Mouse (Mus musculus) cortical plate, adult 2 months (tissue): ENCODE data around the gene Tmem218. TPM values are rescaled to one million over a fixed set of nuclear protein-coding genes. Genes with fewer than 3 reads are reported as not detected.
A peak's percentile ranks its signal among the peaks of the same experiment; 100 is the strongest.

Experiments used
- H3K27ac ChIP-seq: fragments of 200-500 bp; 2 replicates; pipeline ENCODE4 v1.5.1; 2012; ENCODE audit warnings: low read length, control low read depth, inconsistent platforms; ENCODE audit not compliant: insufficient read depth
- H3K4me1 ChIP-seq: fragments of 200-500 bp; 2 replicates; pipeline ENCODE4 v1.6.1; 2011; ENCODE audit warnings: low read length; ENCODE audit not compliant: control insufficient read depth, insufficient read depth
- H3K4me3 ChIP-seq: fragments of 200-500 bp; 2 replicates; pipeline ENCODE4 v1.5.1; 2011; ENCODE audit warnings: mild to moderate bottlenecking, low read length, control low read depth; ENCODE audit not compliant: insufficient read depth
- CTCF ChIP-seq: fragments of 200-500 bp; IDR thresholded peaks from 2 replicates; pipeline ENCODE4 v1.5.1; 2011; ENCODE audit warnings: mild to moderate bottlenecking, control low read depth, low read length; ENCODE audit not compliant: insufficient read depth; ENCODE audit errors: extremely low read depth
- POLR2A ChIP-seq: fragments of 200-500 bp; IDR thresholded peaks from 2 replicates; pipeline ENCODE4 v1.6.1; 2011; ENCODE audit warnings: mild to moderate bottlenecking, low read length, control low read depth; ENCODE audit not compliant: insufficient read depth; ENCODE audit errors: extremely low read depth
- polyA plus RNA-seq: library from polyadenylated mRNA; depleted of rRNA; stranded (reverse); fragments of >200 nt; gene quantifications from 2 replicates; pipeline ENCODE4 v1.2.3, GENCODE M21; 2012

Tmem218 gene
- polyA plus RNA-seq, 1 experiment, result 11.1 TPM

DNA sequence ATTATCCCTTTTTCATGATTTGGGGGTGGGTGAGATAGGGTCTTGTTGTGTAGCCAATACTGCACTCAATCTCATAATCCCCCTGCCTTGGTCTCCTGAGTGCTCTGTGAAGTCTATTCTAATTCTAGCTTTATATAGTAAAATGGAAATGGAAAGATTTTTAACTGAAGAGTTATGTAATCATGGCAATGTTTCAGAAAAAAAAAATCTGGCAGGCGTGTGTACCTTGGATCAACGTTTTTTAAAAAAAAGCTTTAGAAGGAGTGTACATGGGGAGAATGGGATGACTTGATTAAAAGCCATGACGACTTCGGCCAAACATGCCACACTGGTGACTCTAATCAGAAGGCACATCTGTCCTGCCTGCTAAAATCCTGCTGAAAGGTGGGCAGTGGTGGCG is 20.6 kb upstream of the Tmem218 start:
- Histone ChIP-seq H3K27ac (no peak overlapping the region), H3K4me3 (no peak overlapping the region), H3K4me1 (no peaks in the 10 kb centered on the region)
- TF ChIP-seq CTCF, result no peak
- TF ChIP-seq POLR2A, result no peak

- H3K4me3 ChIP-seq, result no peak overlapping the region
- no peak for TF ChIP-seq CTCF
- TF ChIP-seq POLR2A, result no peak
Measured at GRCm38 (mm10) chr9:37188024-37188423, 20.0 kb upstream of the Tmem218 start.

GRCm38 (mm10) chr9:37197067-37197466 is 11.0 kb upstream of the Tmem218 start:
- H3K4me3 ChIP-seq, result no peak overlapping the region
- H3K4me1 ChIP-seq, result no peaks in the 10 kb centered on the region
- no peak overlapping the region for H3K27ac ChIP-seq
- TF ChIP-seq POLR2A (no peak), CTCF (no peak)

More at GRCm38 (mm10) chr9:37188024-37188423, 20.0 kb upstream of the Tmem218 start:
- Histone ChIP-seq H3K4me1 (no peaks in the 10 kb centered on the region), H3K27ac (no peak overlapping the region)

DNA sequence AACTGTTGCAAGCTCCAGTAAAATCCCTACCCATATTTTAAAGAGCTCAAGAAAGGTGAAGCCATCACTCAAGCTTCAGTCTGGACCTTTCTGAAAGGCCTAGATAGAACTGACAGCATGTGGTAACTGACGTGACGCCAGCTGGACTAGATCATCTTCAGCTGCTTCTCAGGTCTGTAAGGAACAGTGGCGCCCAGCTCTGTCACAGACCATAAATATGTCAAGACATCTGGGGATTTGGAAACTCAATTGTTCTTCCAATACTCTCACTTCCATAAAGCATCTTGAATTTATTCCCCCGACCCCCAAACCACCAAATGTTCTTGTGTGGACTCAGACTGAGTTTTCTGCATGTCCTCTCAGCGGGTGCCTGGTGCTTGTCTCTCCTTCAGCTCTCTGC is 7.6 kb upstream of the Tmem218 start:
- H3K27ac ChIP-seq, result no peak overlapping the region
- TF ChIP-seq POLR2A, result no peak
- TF ChIP-seq CTCF, result no peak
- no peaks in the 10 kb centered on the region for H3K4me1 ChIP-seq
- no peak overlapping the region for H3K4me3 ChIP-seq

DNA sequence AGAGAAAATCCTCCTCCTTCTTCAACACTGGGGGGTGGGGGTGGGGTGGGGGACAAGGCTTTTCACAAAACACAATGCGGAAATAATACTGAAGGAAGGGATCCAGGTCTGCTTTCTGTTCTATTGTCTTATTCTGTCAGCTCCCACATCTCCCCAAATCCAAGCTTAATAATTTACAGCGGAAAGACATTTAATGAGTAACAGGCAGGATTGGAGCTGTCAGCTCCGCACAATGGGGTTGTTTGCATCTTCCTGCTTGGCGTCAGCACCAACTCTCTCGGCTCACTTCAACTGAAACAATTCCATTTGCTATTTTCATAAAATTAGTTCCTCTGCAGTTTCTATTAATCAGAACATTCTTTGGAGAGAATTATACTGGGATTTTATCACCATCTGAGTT is 4.1 kb upstream of the Tmem218 start:
- Histone ChIP-seq H3K27ac (no peak overlapping the region), H3K4me3 (no peak overlapping the region), H3K4me1 (no peaks in the 10 kb centered on the region; the same call in 1 of the 2 replicates)
- no peak for TF ChIP-seq CTCF
- no peak for TF ChIP-seq POLR2A

DNA sequence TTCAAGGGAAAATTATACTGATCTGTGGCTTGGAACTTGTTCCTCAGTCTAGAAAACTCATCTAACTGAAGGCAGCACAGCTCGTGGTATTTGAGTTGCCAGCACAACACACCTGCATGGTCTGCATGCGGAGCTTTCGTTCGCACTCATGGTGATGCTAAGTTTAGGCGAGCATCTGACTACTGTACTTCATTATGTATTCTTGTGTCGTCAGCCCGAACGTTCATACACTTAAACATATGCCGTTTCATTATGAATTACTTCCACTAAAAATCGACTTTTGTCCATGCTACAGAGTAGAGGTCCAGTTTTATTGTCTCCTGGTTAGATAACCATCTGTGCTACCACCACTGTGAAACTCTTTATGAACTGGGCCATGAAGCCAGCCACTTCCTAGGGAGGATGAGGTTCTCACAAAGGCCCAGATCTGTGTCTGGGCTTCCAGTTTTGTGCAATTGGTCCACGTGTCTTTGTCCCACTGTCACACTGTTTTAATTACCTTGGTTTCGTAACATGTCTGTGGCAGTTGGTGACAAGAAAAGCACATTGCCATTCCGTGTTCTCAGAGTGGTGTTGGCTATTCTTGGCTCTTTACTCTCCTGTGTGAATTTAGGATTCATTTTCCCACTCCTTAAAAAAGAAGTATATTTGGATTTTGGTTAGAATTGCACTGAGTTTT is 5.2 kb downstream of the Tmem218 start:
- H3K27ac ChIP-seq, result no peak overlapping the region

DNA sequence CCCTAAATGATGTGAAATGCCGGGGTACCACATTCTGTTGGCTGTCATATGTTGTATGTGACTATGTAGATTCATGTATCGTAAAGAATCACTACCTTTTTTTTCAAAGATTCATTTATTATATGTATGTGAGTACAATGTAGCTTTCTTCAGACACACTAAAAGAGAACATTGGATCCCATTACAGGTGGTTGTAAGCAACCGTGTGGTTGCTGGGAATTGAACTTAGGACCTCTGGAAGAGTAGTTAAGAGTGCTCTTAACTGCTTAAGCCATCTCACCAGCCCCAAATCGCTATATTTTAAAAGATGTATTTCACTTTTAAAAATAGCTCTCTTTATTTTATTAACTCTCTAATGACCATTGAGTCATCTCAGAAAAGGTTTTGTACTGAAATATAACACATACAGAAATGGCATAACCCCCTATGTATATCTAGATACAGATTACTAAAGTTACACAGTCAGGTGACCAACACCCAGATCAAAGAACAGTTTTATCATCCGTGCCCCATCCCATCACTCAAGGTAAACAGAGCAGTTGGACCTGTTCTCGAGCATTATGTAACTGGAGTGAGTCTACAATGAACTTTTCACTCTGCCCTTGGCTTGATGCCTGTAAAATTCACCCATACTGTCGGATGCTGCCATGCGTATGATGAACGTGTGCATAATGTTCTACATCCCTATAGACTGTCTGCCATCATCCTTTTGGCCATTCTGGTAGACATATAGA is 6.5 kb downstream of the Tmem218 start:
- peaks cover 7% of the 10 kb centered on the region; the same call in 1 of the 2 replicates for H3K4me1 ChIP-seq
- no peak overlapping the region for H3K27ac ChIP-seq
- no peak for TF ChIP-seq CTCF
- no peak for TF ChIP-seq POLR2A
- H3K4me3 ChIP-seq, result no peak overlapping the region

More for the DNA sequence above, 5.2 kb downstream of the Tmem218 start:
- Histone ChIP-seq H3K4me1 (peaks cover 4% of the 10 kb centered on the region; the same call in 1 of the 2 replicates), H3K4me3 (no peak overlapping the region)
- TF ChIP-seq CTCF, result no peak
- TF ChIP-seq POLR2A, result no peak

DNA sequence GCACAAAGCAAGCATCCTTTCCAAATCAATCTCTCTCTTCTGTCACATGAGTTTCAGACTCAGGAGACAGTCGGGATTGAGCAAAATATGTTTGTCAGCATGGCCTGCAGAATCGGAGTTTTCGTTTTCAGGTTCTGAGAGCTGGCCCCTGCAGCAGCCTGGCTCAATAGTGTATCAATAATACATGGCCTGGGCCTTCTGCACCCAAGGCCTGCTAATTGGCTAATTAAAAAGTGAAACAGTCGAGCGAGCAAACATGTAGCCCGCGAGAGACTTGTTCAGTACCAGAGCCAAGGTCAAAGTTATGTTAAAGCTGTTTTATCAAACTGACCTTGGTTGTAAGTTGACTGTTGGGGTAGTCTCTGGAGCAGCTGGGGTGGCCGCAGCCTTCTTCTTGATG is 12.7 kb downstream of the Tmem218 start:
- Histone ChIP-seq H3K4me3 (no peak overlapping the region), H3K4me1 (peaks cover 7% of the 10 kb centered on the region), H3K27ac (no peak overlapping the region)
- no peak for TF ChIP-seq CTCF
- TF ChIP-seq POLR2A, result no peak

DNA sequence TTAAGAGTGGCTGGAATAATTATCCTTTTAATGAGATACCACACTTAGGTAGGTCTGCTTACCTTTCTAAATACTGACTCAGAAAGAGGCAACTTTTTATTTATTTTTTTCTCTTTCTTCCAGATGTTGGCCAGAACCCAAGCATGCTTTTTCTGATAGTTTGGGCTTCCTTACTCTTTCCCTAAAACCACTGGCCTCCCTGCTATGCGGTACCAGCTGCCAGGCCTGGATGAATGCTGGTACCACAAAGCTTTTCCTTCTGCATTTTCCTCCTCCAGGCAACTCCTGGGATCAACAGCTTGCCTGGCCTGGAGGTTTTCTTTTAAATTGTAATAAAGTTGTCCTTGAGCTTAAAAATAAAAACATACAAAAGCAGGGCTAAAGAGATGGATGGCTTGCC is 17.6 kb downstream of the Tmem218 start:
- TF ChIP-seq CTCF (no peak), POLR2A (no peak)
- H3K27ac ChIP-seq, result no peak overlapping the region
- H3K4me3 ChIP-seq, result no peak overlapping the region
- peaks cover 5% of the 10 kb centered on the region for H3K4me1 ChIP-seq

- Histone ChIP-seq H3K27ac (no peak overlapping the region), H3K4me1 (peaks cover 3% of the 10 kb centered on the region; the same call in 1 of the 2 replicates), H3K4me3 (no peak overlapping the region)
- TF ChIP-seq CTCF, result peak; percentile 97
- no peak for TF ChIP-seq POLR2A
Measured at GRCm38 (mm10) chr9:37229880-37230325, 21.9 kb downstream of the Tmem218 start.
